Mouse (Mus musculus): ENCODE measurements around the gene Nppa.

DNA sequence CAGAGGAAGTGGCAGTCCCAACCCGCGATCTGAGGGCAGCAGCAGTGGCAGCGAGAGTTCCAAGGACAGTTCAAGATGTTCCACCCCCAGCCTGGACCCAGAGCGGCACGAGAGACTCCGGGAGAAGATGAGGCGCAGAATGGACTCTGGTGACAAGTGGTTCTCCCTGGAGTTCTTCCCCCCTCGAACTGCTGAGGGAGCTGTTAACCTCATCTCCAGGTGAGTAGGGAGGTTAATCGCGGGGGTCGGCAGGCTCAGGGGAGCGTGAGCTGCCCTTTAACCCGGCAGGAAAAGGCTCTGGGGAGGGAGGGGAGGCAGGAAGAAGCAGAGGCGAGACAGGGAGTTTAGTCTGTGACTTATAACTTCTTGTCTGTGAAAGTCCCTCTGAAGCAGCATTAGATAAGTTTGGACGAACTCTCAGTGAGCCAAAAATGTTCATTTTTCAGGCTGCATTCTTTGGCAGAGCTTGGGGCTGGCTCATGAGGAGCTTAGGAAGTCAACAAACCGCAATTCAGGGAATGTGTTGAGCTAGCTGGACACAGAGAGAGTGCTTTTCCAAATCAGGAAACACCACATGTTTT, 41.2 kb downstream of the Nppa start:
- TF ChIP-seq CTCF (IDR thresholded peaks at IDR 0.05 in 2 of 3, conservative IDR thresholded peaks at IDR 0.05 in 1 of 3; ENCODE audit: control insufficient read depth in 1 of 3, insufficient read depth in 1 of 3, low read depth in 2 of 3, low read length in 3 of 3, poor library complexity in 1 of 3, severe bottlenecking in 1 of 3) (no peak), GATA1 (IDR thresholded peaks at IDR 0.05; ENCODE audit: low read depth, low read length) (no peak)
